Mouse (Mus musculus): ENCODE results near the gene Ndn.

The Ndn gene

DNA sequence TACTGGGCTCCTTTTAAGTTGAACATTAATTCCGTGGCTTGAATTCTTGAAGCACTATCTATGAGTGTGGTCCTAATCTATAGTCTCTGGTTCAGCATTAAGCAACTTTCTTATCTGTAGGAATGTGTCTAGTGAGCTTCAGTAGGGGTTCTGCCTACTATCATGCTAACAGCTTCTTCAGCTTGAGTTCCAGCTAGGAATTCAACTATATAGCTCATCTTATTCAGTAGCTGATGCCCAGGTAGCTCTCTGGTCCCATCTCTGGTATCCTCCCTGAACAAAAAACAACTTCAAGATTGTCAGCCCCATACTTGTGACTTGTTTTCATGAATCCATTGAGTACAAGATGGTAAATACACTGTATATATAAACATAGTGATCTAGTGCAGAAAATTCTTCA is at the start of gene Ndn:
TSS of gene Ndn (plus strand) at position 301 of the 400 bp plus-strand sequence.
- in situ Hi-C loops (cut with MboI), result no loop called here

DNA sequence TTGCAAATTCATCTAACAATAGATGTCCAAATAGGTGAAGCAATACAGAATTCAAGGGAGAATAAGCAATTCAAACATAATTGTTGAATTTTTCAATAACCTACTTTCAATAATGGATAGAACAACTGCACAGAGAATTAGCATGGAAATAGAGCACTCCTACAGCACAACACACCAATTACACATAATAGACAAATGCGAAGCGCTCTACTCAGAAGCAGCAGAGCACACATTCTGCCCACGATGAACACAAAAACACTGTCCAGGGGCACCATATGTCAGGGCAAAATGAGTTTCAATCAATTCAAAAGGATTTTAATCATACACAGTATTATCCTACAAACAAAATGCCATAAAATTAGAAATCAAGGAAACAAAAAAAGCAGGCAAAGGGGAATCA is 43.9 kb upstream of the Ndn start:
- in situ Hi-C loops (cut with MboI), result no loop called here

DNA sequence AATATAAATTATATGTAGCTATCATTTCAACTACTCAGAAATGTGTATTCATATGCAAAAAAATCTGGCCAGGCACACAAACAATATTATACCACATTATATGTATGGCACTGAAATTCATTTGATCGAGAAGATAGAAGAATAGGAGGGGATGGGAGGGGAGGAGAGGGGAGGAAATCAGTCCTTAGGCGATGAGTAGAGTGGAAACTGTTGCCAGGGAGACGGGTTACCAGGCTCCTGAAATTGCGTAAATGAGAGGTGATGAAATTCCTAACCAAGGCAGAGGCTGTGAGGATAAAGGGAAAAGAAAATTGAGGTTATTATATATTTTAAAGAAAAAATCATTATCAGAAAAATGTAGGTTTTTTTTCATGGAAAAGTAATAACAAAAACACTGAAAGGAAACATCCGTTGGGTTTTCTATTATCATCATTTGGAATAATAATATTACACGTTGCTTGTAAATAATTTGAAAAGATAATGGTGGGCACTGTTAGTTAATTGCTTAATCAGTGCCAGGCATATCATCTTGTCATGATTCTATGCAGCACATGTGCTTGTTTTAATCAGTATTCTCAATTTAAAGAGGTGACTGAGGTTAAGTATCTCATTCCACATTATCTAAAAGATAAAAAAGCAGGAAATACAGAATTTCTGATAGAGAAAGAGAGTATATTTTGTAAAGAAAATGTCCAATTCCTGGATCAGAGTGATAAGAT is 39.3 kb upstream of the Ndn start:
- in situ Hi-C loops (cut with MboI), result no loop called here

DNA sequence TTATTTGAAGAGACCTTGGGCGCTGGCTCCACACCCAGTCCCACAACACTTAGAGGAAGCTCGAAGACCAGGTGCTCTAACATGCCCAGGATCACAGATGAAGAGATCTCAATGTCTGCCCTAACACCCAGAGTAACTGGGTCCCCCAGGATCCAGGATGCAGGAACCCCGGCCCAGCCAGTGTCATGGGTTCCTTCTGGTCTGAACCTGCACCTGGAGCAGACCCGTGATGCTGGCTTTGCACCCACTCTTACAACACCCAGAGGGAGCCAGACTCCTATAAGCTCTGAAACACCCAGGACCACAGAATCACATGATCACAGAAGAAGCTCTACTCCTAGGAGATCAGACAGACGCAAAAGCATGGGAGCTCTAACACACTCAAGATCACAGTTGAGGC is 29.6 kb upstream of the Ndn start:
- in situ Hi-C loops (cut with MboI), result no loop called here

DNA sequence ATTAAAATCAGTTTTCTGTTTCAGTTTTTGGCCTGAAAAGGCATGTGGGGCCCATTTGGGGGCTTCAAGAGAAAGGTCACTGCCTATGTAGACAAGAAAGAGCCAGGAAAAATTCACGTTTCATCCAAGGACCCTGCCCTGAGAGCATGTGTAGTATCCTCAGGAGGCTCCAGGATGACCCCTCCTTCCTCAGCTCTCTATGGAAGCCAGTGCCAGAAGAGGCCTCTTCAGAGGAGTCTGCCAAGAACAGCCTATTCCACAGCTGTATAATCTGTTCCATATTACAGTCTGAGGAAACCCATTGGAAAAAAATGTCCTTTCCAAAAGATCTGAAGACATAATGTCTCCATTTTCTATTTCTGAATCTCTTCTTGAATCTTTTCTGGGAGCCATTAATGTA is 958 bp upstream of the Ndn start:
- in situ Hi-C loops (cut with MboI), result no loop called here

DNA sequence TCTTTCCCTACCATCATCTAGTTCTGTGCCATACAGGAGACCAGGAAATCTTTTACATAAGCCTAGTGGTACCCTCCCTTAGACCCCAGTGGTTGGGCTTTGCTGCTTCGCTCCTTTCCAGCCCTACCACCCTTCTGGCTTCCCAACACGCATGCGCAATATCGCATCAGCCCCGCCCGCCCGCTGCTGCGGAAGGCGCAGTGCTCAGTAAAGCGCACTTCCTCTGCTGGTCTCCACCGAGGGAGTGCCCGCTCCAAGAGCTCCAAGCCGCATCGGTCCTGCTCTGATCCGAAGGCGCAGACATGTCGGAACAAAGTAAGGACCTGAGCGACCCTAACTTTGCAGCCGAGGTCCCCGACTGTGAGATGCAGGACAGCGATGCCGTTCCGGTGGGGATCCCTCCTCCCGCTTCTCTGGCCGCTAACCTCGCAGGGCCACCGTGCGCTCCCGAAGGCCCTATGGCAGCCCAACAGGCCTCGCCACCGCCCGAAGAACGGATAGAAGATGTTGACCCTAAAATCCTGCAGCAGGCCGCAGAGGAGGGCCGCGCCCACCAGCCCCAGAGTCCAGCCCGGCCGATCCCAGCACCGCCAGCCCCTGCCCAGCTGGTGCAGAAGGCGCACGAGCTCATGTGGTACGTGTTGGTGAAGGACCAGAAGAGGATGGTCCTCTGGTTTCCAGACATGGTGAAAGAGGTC is 1.9 kb downstream of the Ndn start:
- in situ Hi-C loops (cut with MboI), result no loop called here

DNA sequence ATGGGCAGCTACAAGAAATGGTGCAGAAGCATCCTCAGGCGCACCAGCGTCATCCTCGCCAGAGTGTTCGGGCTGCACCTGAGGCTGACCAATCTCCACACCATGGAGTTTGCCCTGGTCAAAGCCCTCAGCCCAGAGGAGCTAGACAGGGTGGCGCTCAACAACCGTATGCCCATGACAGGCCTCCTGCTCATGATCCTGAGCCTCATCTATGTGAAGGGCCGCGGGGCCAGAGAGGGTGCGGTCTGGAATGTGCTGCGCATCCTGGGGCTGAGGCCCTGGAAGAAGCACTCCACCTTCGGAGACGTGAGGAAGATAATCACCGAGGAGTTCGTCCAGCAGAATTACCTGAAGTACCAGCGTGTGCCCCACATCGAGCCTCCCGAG is 2.4 kb downstream of the Ndn start:
- in situ Hi-C loops (cut with MboI), result no loop called here

DNA sequence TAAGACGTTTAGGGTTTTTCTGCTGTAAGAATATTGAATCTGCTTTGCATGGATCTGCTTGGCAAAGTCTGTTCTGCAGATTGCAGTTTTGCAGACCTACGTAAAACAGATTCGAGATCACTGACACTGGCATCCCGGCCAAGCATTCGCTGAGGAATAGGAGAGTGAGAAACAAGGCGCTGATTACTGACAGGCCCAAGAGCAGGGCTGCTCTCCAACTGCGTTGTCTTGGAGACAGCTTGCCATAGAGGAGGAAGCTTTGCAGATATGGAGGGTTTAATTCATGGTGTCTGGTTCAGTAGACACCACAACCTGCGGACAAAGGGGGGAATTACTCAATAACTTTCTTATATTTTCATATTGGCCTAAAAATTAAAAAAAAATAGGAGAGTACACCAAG is 4.9 kb downstream of the Ndn start:
- in situ Hi-C loops (cut with MboI), result no loop called here

DNA sequence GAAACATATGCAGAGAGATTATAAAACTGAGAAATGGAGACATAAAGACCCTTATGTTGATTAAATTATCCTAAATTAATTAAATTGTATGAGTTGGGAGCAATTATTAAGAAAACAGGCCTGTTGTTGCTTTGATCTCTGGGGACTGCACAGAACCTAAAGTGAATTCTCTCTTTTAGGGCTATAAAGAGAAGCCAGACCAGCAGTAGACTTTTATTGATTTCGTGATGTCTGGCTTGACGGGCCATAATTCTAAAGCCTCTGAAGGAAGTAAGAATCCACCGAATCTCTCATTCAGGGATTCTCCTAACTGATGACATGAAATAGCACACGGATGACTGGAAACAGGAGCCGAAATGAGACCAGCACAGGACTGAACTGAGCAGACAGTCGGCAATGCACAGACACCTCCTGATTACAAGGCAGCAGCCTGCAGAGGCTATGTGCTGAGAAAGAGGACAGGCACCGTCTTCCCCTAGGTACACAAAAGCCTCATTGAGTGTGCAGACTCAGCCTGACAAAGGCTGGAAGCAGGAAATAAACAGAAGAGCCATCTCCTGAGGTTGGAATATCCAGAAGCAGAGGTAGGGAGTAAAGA is 18.8 kb downstream of the Ndn start:
- in situ Hi-C loops (cut with MboI), result no loop called here

DNA sequence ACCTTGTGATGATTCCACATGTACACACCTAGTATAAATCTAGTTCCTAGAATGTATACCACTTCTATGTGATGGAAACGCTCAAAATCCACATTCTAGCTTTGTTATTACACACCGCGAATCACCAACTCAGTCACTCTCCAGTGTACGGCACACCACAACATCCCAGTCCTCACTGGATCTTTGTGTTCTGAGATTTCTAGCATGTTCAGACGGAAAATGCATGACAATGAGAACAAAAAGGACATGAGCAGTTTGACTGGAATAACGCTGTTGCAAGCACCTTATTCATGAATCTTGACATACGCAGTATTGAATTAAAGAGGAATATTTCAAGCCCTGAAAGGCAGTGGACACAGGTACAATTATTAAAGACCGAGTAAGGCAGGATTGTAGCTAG is 20.4 kb downstream of the Ndn start:
- in situ Hi-C loops (cut with MboI), result no loop called here

DNA sequence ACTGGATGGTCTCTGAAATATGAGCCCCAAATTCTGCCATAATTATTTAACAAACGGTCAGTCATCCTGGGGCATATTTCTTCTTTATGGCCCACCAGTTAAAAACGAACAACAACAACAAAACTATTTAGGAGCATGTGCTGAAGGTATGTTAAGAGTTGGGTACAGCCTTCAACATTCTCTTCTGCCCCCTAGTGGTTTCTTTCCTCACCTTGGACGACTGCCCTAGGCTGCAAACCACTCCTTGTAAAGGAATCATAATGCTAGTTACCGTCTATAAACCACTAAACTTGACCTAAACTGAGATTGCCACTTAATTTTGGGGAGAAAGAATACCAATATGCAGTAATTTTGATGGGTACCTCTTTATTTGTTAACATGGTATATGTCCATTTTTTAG is 29.3 kb downstream of the Ndn start:
- in situ Hi-C loops (cut with MboI), result no loop called here

DNA sequence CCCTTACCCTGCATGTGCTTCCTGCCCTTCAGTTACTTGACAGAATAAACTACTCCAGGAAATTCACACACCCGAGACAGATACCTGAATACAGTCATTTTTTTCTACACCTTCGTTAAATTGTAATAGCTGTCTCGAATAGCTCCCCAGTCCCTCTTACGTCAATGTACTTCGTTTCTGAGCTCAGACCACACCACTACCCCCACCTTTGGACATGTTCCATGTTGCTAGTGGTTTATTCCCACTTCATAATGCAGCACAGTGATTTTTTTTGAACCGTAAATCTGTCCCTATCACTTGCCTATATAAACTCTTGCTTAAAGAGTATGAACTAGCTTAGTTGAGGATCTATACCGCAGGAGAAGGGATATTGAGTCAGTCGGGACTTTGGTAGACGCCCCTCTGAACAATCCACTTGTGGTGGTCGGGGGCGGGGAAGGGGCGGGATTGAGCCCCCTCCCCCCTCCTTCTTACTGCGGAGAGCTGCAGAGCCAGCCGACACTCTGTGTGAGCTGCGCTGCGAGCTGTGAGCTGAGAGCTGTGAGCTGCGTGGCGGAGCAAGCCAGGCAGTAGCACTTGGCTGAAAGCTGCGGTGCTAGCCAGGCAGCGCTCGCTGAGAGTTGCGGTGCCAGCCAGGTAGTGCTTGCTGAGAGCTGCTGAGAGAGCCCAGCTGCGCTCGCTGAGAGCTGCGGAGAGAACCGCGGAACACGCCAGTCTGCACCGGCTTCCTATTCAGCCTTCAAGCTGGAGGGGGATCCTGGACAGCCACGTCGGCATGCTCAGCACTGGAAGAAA is 30.3 kb downstream of the Ndn start, which contains the start of gene Magel2:
TSS of gene Magel2 (plus strand) at position 501 of the 795 bp plus-strand sequence.
- in situ Hi-C loops (cut with MboI), result no loop called here

DNA sequence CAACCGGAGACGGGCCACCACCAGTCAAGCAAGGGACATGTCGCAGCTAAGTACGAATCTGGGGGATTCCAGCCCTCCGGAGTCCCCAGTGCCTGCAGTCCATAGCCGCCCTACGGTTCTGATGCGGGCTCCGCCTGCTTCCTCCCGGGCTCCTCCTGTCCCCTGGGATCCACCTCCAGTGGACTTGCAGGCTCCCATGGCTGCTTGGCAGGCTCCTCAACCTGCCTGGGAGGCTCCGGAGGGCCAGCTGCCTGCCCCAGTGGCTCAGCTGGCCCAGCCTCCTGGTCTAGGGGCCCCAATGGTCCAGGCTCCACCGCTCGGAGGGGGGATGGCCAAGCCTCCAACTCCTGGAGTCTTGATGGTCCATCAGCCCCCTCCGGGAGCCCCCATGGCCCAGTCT is 30.9 kb downstream of the Ndn start:
- in situ Hi-C loops (cut with MboI), result no loop called here

DNA sequence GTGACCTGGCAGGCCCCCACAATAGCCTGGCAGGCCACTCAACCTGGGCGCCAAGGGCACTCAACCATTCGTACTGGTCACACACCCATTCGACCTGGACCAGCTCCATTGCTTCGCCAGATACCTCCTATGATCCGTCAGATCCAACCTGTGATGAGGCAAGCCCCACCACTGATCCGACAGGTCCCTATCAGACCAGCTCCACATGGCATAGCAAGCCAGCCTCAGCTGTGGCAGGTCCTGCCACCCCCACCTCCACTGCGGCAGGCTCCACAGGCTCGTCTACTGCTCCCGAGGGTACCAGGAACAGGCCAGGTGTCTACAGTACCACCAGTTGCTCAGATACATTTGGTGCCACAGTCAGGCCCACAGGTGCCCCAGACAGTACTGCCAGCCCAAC is 32.2 kb downstream of the Ndn start:
- in situ Hi-C loops (cut with MboI), result no loop called here

DNA sequence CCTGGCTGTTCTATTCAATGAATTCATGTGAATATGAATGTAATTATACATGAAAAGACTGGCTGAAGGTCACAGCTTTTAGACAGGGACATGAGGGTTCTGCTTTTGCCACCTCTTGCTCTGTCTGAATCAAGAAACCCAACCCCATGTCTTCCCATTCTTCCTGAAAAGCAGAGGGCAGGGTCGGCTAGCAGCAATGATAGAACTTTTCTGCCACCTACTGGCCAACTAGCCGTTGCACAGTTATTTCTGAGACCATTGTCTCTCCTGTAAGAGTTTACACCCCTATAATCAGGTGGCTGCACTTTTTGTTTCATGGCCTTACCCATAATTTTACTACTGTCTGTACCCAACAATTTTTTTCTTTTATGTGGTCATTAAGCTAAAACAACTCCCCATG is 36.0 kb downstream of the Ndn start:
- in situ Hi-C loops (cut with MboI), result no loop called here

DNA sequence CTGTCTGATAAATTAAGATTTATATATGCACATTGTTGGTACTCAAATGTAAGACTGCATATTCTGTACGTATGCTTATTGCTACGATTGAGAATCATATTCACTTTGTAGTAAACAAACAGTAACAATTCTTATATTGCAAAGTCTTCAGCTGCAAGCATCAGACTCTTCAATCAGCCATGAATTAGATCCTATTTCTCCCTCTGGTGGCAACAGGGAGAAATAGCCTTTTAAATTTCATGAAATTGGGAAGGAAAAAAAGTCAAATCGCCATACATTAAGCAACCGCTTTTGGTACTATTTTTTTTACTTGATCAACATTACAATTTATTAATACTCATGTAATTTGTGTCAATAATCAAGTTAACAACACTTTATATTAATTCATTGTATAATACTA is 41.9 kb downstream of the Ndn start:
- in situ Hi-C loops (cut with MboI), result no loop called here

DNA sequence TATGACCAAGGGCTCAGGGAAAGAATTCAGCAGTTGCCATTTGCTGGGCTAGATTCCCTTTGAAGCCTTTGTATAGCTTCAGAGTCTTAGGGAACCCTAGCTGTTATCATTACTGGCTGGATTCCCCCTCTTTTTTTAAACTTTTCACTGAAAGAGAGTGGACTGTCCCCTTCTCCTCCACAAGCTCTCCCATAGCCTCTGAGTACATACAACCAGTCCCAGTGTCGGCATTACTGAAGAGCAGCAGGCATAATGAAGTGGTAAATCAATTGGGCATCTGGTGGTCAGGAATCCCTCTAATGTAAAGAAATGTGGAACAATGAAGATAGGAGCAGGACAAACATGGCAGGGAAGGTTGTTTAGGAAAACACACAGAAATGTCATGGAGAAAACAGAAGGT is 45.8 kb downstream of the Ndn start:
- in situ Hi-C loops (cut with MboI), result no loop called here
